Mouse (Mus musculus): ENCODE measurements at regions not wholly inside any gene's neighbourhood (a gene's known extent, or its start where the extent isn't known, plus 50 kb on each side); places are given as distances from the start of the nearest gene placed in this dataset.

- TF ChIP-seq CTCF (IDR thresholded peaks at IDR 0.05; ENCODE audit: low read depth) (no peak), EP300 (IDR thresholded peaks at IDR 0.05; ENCODE audit: low read depth) (no peak)
These were observed 86.3 kb downstream of the Qrsl1 start for GRCm38 (mm10) chr10:43815291-43815690.
